Mouse (Mus musculus) ES-E14 (cell line): ENCODE results near the gene Rpl23a.

Experiments used
- CHD2 ChIP-seq: IDR thresholded peaks from 2 replicates; pipeline ENCODE4 v1.6.1; 2014; ENCODE audit warnings: mild to moderate bottlenecking, low read depth, low read length, inconsistent platforms
- HCFC1 ChIP-seq: IDR thresholded peaks from 2 replicates; pipeline ENCODE4 v1.6.1; 2012; ENCODE audit warnings: low read length, inconsistent platforms, borderline replicate concordance; ENCODE audit not compliant: insufficient read depth
- MAFK ChIP-seq: IDR thresholded peaks from 2 replicates; pipeline ENCODE4 v1.6.1; 2014; ENCODE audit warnings: mild to moderate bottlenecking, low read depth, low read length, inconsistent platforms; ENCODE audit not compliant: insufficient read depth
- ZNF384 ChIP-seq: IDR thresholded peaks from 2 replicates; pipeline ENCODE4 v1.6.1; 2012; ENCODE audit warnings: low read depth, low read length, inconsistent platforms

- no peak for TF ChIP-seq HCFC1
- TF ChIP-seq MAFK: no peak
- TF ChIP-seq CHD2: no peak
- no peak for TF ChIP-seq ZNF384
These were observed 45.4 kb downstream of the Rpl23a start for GRCm38 (mm10) chr11:78138023-78138422.
